Mouse (Mus musculus): Measurements from ENCODE around the gene Myo1e. TPM values are rescaled to one million over a fixed set of nuclear protein-coding genes. Genes with fewer than 3 reads are reported as not detected.

Gene Myo1e
- total RNA-seq, 2 experiments from 2014 or later = 14.4 to 15.2 TPM

DNA sequence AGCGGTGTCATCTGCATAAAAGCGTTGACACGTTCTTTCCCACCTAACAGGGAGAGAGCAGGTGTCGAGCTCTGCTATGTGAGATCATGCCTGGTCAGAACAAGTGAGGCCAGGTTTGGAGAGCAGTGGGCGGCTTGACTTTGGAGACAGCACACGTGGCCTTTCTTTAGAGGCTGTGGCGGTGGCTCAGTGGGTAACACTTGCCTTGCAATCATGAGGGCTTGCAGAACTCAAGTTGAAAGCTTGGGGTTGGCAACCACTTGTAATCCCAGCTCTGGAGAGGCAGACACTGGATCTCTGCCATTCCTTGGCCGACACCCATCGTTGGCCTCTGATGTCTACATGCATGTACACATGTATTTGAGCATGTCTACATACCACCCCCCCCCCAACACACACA, 64.5 kb downstream of the Myo1e start:
- DNase-seq = no peak
- intact Hi-C loops (cut with DNase I; ENCODE audit: low total_unique reads) = no loop called here

DNA sequence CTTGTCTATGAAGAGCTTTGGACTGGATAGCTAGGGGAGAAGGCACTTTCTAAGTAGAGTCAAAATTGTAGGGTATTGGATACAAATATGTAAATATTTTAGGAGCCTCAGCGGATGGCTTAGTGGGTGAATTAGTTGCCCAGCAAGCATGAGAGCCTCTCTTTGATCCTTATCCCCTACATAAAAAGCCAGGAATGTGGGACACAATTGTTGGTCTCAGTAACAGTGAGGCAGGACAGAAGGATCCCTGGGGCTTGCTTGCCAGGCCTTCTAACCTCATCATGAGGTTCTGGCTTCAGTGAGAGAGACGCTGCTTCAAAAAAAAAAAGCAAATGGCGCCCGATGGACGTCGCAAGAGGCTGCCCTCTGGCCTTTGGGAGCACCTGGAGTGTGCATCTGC, 66.9 kb downstream of the Myo1e start:
- no peak for DNase-seq

DNA sequence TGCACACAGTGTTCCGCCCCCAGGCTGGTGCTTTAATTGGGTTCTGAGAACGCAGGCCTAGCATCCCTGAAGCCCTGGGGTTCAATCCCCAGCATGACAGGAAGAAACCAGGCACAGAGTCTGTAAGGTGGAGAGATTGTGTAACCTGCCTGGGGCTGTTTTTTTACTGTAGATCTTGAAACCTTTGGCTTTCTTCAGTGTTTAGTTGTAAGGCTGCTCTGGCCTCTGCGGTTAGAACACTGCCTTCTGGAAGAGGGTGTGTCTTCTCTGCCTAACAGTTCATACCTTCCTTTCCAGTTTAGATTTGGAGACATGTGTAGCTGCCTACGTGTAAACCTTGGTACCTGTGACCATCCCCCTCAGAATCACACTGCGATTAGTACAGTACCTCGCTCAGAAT, 67.3 kb downstream of the Myo1e start:
- intact Hi-C loops (cut with DNase I; ENCODE audit: low total_unique reads) = no loop called here
- no peak for DNase-seq

More for the DNA sequence above, 66.9 kb downstream of the Myo1e start:
- intact Hi-C loops (cut with DNase I; ENCODE audit: low total_unique reads) = no loop called here

DNA sequence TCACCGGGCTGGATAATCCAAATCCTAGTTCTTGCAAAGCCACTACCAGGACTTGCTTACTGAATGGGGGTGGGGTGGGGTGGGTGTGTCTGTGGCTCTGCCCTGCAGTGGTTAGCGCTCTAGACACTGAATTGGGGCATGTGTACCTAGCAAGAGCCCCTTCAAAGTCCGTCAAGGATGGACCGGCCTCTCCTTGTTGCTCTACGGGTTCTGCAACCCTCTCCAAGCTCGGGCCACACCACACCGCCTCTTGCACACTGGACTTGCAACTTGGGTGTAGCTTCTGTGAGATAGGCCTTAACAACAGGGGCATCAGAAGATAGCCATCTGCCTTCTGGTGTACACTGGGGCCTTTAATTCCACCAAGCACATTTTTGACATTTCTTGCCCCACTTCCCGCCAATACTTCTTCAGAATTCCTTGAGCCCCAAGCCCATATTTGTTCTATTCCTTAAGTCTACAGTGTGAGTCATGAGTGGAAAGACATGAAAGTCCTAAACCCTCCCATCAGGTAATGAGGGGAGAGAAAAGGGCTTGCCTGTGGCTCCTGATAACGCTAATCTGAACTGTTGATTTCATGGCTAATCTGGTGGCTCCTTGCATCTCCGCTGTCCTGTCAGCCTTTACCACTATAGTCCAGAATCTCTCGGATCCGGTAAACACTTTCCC, 67.9 kb downstream of the Myo1e start:
- intact Hi-C loops (cut with DNase I; ENCODE audit: low total_unique reads) = no loop called here

DNA sequence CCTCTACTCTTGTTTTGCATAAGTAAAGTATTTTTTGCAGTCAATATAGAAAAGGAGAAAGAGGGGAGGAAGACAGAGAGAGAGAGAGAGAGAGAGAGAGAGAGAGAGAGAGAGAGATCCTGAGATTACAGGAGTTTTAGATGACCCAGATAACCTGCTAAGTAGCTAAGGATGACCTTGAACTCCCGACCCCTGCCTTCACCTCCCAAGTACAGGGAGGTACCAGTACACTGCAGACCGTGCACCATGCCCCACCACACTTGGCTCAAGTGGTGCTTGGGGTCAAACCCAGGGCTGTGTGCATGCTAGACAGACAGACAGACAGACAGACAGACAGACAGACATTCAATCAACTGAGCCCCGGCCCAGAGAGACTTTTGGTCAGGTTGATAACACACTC, 69.9 kb downstream of the Myo1e start:
- intact Hi-C loops (cut with DNase I; ENCODE audit: low total_unique reads) = no loop called here

More for the DNA sequence above, 67.9 kb downstream of the Myo1e start:
- DNase-seq = no peak

DNA sequence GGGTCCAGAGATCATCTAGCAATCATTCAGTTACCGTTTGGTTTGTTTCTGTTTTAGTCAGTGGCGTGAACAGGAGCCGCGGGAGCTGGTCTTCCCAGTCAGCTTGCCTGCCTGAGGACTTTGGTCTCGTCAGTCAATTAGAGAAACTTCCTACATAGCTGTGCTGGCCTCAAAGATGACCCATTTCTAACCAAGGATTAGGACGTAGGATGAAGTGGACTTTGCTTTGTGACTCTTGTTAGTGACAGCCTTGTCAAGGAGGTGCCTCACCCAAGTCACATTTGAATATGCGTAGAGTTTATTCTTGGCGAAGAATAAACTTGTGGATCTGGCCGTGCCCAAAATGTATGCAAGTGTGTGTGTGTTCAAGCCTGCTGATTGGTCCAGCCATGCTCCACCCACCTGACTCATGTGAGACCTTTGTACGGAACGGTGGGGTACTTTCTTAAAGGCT, 70.4 kb downstream of the Myo1e start:
- DNase-seq = no peak
- intact Hi-C loops (cut with DNase I; ENCODE audit: low total_unique reads) = no loop called here

More for the DNA sequence above, 69.9 kb downstream of the Myo1e start:
- DNase-seq = no peak

DNA sequence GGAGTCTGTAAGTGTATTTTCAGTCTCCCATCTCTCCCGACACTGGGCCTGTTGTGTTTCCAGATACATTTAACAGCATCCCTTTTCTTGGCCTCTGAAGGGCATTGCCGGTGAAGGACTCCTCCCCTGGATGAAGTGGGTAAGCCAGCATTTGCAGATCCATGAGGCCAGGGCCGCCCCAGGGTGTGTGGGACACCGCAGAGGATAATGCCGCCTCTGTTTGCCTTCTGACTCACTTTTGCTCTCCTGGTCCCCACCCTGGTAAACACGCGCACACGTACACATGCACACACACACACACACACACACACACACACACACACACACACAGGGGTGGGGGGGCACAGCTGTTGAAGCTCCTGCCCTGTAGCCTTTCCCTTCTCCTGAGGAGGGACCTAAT, 74.3 kb downstream of the Myo1e start:
- intact Hi-C loops (cut with DNase I; ENCODE audit: low total_unique reads) = no loop called here

DNA sequence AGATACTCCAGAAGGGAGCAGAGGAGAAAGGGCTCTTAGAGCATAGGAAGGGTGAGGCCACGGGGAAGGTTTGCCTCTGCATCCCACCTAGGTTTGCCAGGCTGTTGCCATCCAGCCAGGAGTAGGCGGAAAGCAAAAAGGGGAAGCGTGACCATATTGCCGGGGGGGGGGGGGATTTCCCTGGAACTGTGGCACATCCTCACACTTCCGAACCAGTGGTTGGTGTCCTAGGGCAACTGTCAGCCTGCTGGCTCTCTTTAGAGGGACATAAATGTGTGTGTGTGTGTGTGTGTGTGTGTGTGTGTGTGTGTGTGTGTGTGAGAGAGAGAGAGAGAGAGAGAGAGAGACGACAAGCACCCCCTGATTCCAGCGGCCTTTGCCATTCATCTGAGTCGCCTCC, 75.0 kb downstream of the Myo1e start:
- intact Hi-C loops (cut with DNase I; ENCODE audit: low total_unique reads) = no loop called here
- no peak for DNase-seq

More for the DNA sequence above, 74.3 kb downstream of the Myo1e start:
- no peak for DNase-seq

DNA sequence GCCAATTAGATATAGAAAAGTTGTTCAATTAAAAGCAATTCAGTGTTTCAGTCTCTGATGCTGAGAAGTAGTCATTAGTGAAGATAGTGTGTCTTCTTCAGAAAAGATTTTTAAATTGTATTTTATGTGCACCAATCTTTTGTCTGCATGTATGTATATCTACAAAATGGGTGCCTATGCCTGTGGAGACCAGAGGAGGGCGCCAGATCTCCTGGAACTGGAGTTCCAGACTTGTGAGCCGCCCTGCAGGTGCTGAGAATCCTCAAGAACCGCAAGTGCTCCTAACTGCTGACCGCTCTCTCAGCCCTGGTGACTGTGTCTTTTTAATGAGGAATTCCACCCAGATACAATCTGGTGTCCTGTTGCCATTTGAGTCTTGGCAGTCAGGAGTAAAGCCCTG, 76.0 kb downstream of the Myo1e start:
- intact Hi-C loops (cut with DNase I; ENCODE audit: low total_unique reads) = no loop called here
- DNase-seq = no peak

DNA sequence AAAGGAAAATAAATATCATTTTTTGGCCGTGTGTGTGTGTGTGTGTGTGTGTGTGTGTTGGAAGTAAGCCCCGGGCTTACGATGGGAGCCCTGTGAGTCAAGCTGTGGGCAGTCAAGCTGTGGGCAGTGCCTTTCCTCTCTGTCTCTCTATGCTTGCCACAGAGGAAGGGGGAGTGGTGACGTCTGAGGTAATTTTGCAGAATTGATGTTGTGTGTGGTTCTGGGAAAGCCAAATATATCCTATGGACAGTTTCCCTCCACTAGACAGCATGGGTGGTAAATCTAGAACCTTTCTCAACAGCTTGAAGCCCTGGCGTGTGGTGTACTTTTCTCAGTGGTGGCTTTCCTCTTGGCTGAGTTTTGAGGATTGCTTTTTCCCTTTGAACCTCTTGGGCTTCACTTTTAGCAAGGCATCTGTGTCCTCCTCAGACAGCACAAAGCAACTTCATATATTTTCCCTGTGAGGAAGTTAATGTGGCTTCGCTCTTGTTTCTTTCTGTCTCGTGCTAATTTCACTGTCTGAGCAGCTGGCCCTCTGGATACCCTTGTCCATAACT, 77.5 kb downstream of the Myo1e start:
- intact Hi-C loops (cut with DNase I; ENCODE audit: low total_unique reads) = no loop called here
- no peak for DNase-seq

DNA sequence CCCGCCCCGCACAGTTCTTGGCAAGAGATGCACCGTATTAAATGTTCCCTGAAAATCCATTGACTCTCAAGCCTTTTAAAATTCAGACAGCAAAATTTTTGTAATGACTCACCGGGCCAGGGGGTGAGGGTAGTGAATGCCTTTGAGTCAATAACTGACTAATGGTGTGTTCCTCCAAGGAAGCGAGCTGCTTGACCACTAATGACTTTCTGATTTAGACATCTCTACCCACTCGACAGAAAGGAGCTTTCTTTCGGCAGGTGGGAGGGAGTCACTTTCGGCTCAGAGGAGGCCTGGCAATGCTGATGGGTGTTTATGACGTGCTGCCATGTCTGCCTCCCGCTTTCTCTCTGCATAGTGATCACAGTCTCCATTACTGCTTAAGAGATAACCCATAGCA, 83.6 kb downstream of the Myo1e start:
- no peak for DNase-seq
- intact Hi-C loops (cut with DNase I; ENCODE audit: low total_unique reads) = no loop called here

DNA sequence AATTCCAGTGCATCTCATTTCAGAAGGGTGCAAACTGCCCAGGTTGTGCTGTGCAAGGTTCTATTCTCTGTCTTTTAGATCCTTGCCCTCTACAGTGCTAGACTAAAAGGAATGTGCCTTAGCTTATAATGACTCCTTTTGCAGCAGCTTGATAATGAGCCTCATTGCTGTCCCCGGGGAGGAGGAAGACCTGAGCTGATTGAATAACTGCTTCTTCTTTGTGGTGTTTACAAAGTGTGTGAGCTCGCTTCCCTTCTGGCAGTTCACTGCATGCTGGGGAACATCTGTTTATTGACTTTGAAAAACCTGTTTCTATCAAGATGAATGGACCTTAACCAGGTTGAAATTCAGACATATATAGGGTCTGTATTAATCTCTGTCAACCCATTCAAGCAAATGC, 89.8 kb downstream of the Myo1e start:
- no peak for DNase-seq
- intact Hi-C loops (cut with DNase I; ENCODE audit: low total_unique reads) = no loop called here

DNA sequence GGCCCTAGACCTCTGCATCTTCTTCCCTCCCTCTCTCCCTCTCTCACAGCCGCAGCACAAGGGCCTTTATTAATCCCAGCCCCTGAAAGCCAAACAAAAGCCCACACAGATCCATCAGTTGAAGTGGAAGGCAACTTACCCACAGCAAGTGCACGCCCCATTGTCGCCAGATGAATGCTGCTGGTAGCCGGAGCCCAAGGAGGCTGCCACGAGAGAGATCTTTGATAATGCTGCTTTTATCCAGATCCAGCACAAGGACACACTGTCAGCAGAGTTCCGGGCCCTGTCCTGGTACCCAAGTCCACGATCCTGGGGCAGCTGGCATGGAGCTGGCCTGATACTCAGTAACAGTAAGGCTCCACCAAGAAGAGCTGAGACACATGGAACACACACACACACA, 91.1 kb downstream of the Myo1e start:
- intact Hi-C loops (cut with DNase I; ENCODE audit: low total_unique reads) = no loop called here
- no peak for DNase-seq

DNA sequence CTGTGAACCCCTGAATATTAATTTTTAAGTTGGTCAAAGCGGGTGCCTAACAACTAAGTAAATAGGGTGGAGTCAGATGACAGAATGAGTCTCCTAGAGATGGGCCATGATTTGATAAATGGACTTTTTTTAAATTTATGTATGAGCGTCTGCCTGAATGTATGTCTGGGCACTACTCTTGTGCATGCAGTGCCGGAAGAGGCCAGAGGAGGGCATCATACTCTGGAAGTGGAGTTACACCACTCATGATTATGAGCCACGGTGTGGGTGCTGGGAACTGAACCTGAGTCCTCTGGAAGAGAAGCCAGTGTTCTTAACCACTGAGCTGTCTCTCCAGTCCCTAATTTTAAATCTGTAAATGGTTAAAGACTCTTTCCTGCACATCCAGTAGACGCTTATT, 93.6 kb downstream of the Myo1e start:
- DNase-seq = no peak
- intact Hi-C loops (cut with DNase I; ENCODE audit: low total_unique reads) = no loop called here

DNA sequence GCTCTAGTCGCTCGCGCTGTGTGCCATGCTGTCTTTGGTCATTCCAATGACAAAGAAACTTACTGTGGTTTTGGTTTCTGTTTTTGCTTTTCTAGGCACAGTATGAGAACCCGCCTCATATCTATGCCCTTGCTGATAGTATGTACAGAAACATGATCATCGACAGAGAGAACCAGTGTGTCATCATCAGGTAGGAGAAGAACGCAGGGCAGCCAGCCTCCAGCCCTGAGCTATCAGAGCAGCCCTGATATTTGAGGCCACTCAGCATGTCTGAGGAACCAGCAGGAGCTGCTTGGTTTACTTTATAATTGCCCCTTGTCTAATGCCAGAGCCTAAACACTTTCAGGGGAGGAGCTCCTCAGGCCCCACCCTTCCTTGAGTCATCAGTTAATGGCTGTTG, 94.4 kb downstream of the Myo1e start:
- intact Hi-C loops (cut with DNase I; ENCODE audit: low total_unique reads) = no loop called here
- no peak for DNase-seq

DNA sequence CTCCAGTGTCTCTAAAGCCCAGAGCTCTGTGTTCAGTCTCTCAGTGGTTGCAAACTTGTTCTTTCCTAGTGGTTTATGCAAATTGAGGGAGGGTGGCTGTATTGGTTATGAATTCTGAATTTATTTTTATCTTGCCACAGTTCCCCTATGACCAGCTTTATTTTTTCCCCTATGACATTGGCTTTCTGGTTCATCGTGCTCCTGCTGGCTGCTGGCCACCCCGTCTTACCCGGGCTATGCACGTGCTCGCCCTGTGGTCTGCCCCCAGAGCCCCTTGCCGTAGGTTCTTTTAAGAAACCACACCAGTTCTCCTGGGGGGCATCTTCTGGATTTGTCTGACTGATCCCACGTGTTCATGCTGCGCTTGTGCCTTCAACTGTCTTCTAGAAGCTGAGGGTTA, 97.8 kb downstream of the Myo1e start:
- intact Hi-C loops (cut with DNase I; ENCODE audit: low total_unique reads) = no loop called here
- no peak for DNase-seq

DNA sequence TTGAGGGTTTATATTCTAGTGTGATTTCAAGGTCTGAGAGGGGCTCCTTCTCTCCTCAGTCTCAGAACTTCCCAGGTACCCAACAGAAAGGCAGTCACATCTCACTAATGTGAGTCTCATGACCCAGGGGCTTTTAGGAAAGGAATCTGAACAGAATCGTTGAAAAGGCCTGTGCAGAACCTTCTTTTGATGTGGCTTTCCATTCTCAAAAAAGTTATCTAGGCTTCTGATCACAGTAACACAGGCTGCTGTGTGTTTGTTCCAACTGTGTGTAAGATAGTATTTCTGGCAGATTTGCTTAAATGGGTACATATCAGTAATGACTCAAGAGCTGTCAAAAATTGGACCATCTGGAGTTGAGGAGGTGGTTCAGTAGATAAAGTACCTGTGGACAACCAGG, 102.9 kb downstream of the Myo1e start:
- no peak for DNase-seq
- intact Hi-C loops (cut with DNase I; ENCODE audit: low total_unique reads) = no loop called here

DNA sequence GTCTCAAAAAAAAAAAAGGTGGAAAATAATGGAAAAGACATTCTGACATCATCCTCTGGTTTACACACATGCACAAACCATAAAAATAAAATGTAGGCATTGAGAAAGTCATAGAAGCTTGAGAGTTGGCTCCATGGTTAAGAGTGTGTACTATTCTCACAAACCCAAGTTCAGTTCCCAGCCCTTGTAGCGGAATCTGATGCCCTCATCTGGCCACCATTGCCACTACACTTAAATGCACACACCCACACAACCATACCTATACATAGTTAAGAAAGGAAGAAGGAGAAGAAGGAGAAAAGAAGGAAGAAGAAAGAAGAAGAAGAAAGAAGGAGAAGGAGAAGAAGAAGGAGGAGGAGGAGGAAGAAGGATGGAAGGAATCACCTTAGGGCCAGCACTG, 106.9 kb downstream of the Myo1e start:
- intact Hi-C loops (cut with DNase I; ENCODE audit: low total_unique reads) = no loop called here
- DNase-seq = no peak

DNA sequence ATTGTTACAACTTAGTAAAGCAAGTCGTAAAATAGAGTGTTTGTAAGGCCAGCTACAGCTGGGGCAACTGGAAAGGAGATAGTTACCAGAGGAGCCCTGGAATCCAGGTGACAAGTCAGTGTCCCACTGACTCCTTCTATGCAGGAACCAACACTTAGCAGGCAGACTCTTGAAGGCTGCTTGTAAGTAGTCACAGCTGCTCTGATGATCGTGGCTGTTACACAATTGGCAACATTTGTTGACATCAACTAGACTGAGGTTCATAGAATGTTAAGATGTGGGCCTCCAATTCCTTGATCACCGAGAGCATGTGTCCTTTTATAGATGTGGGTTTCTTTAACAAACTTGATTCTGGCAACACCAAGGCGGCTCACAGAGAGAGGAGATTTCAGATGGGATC, 108.0 kb downstream of the Myo1e start:
- intact Hi-C loops (cut with DNase I; ENCODE audit: low total_unique reads) = no loop called here
- no peak for DNase-seq

DNA sequence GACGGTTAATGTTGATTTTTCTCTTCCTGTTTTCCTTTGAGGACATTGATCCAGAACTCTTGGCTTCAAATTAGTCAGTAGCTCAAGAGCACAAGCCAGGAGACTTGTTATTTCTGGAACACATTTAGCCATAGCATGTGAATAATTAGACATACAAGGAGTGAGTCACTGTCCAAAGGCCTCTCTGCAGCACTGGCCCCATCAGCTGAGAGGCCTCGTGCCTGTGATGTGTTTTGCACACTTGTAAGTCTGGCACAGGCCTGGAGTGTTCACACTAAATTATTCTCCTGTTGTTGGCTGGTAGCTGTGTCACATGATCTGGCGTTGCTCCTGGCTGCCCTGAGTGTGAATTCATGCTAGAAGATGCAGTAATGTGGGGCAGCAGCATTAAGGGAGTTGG, 111.5 kb downstream of the Myo1e start:
- peak; percentile 12 for DNase-seq
- intact Hi-C loops (cut with DNase I; ENCODE audit: low total_unique reads) = no loop called here

DNA sequence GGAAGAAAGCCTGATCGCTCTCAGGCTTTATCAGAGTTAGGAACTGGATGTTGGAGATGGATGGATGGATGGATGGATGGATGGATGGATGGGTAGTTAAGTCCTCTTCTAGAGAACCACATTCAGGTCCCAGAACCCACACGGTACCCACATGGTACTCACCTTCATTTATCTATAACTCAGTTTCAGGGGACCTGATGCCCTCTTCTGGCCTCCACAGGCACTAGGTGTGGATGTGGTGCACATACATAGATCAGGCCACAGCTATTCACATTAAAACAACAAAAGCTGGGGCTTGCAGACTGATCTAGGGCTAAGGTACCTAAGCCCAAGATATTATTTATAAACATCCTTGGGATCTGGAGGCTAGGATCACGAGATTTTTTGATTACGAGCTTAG, 117.2 kb downstream of the Myo1e start:
- intact Hi-C loops (cut with DNase I; ENCODE audit: low total_unique reads) = loop anchor here (10.0 kb wide), 1 partner anchor 120 kb away; the partner anchor contains the start of gene Myo1e

More for the DNA sequence above, 117.2 kb downstream of the Myo1e start:
- DNase-seq = no peak
